Mouse (Mus musculus) CD8-positive naive resting alpha-beta T cell, adult 2 months (primary cell): ENCODE data around the gene Cdca4.
"Not testable (repeated sequence)": the region's sequence is repeated elsewhere in the genome, so short reads cannot be mapped to it uniquely, and the experiment has no call there.

ENCODE experiments used
- DNase-seq, 2 experiments: peaks; one replicate each; pipeline ENCODE4 v3.0.0; 2022; ENCODE audit warnings: low read depth in 2 of 2, low spot score in 2 of 2

Cdca4 gene

DNA sequence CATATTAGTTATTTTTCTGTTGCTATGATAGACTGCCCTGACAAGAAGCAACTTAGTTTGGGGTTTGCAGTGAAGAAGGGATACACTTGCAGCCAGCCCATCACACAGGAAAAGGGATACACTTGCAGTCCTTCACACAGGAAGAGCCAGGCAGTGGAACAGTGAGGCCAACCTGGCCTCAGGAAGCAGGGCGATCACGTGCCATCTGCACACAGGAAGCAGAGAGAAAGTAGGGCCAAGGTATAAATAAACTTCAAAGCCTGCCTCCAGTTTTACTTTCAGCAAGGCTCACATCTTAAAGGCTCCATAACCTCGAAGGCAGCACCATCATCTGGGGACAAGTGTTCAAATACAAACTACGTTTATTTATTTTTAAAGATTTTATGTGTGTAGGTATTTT lies 6.0 kb downstream of the Cdca4 start:
- DNase-seq, result peak in 1 of 2 experiments; percentile 32

DNA sequence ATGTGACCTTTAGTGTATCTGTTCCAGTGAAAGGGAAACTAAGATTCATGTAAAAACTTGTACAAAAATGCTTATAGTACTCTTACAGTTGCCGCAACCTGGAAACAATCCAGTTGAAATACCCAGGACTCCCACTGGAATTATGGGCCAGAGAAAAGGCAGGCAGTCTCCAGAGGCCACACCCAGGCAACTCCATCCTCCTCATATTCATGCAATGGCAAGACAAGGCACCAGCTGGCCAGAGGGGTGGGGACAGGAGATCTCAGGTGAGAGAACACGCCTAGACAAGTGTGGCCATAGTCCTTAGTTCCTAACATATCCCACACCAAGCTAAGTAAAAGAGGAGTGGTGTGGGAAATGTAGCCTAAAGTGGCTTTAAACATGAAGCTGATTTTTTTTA lies 6.5 kb downstream of the Cdca4 start:
- DNase-seq, result no peak

DNA sequence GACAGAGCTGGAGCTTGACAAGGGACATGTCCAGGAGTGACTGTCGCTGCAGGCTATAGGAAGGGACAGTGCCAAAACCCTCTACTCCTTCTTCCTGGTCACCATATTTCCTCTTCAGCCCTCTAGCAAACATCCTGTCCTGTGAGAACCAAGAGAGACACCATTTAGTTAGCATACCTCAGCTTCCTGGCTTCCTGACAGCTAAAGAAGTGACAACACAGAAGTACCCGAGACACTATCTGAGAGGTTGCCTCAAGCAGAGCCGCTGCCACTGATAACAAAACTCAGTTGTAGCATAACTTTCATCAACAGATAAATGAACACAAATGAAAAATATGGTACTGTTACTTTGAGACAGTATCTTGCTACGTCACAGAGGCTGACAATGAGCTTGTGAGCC lies 7.2 kb downstream of the Cdca4 start:
- no peak for DNase-seq

DNA sequence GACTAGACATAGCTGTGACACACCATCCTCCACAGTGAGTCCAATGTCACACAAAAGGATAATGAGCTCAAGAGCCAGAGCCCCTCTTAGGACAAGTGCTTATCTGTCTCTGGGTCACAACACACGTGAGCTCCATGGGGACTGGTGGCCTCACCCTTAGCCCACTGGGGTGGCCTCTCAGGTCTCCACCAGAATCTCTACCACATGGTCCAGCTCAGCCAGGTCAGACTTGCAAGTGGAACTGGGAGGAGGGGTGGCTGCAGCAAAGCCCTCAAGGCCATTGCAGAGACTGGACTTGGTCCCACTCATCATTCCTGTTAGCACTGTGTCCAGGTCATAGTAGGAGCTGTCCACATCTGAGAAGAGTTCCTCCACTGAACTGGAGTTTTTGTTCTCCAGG lies 8.0 kb downstream of the Cdca4 start:
- no peak for DNase-seq

DNA sequence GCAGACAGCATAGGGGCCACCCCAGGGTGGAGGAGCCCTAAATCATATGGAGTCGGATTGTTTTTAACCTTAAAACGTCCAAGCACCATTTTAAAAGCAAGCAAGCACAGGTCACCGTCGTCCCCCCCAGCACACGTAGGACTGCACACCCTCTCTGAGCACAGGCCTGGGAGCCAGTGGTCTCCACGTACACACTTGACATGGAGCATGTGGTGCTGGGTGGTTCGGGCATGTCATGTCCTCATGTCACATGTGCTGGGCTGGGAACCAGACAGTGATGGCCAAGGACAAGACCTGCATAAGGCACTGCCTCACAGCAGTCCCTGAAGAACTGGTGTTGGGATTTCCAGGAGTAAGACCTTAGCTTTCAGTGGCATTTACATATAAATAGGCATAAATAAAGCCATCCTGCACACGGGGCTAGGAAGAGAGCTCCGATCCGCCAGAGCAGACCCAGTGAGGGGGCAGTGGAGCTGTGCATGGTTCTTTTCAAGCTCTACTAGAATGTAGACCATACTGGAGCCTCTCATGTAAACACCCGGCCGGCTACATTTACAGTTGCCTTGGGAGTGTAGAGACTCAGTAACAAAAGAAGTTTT lies 8.7 kb downstream of the Cdca4 start:
- DNase-seq, result no peak

DNA sequence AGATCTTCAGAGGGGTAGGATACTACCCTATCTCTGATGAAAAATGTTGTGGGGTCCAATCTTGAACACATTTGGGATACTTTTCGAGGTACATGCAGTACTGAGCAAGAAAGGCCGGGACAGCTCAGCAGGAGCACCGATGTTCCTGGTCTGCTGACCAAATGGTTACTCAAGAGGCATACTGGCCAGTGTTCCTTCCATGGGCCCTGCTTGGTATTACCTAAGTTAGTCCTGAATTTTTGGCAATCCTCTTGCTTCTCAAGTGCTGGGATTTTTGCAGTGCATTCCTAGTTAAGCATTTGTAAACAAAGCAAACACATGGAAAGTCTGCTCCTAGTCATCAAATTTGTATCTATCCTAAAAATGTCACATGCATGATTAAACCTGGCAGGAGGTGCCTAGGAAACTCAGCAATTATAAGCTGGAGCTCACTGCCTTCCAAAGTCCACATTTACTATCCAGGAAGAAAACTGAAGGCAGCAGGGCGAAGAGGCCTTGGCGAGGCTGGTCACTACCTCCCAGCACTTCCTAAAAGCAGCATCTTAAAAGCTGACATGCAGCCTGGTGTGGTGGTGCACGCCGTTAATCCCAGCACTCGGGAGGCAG lies 10.1 kb downstream of the Cdca4 start:
- no peak for DNase-seq

DNA sequence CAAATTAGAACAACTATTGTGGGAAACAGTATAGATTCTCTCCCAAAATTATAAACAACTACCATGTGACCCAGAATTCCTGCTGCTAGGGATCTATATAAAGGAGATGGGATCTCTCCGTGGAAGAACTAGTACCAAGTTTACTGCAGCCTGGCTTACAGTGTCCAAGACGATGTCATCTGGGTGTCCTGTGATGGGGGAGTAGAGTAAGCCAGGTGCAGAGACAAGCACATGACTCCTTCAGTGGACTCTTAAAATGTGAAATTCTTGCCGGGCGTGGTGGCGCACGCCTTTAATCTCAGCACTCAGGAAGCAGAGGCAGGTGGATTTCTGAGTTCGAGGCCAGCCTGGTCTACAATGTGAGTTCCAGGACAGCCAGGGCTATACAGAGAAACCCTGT lies 12.4 kb downstream of the Cdca4 start:
- DNase-seq, result not testable (repeated sequence)

DNA sequence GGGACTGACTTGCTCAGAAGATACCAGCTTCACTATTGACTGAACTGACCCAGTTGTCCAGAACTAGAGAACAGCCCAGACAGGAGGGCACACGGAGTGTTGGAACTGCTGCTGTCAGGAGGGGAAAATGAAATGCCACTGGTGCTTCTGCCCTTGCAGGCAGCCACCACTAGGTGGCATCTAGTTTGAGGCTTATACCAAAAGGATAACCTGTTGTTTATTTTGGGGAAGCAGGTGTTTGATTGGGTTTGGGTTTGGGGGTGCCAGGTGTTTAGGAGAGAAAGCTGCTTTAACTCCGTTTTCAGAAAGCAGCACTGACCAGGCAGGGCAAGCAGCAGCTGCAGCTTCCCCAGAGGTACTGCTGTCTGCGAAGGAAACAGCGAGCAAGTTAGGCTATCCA lies 12.9 kb downstream of the Cdca4 start:
- DNase-seq, result peak; percentile 49 to 71

DNA sequence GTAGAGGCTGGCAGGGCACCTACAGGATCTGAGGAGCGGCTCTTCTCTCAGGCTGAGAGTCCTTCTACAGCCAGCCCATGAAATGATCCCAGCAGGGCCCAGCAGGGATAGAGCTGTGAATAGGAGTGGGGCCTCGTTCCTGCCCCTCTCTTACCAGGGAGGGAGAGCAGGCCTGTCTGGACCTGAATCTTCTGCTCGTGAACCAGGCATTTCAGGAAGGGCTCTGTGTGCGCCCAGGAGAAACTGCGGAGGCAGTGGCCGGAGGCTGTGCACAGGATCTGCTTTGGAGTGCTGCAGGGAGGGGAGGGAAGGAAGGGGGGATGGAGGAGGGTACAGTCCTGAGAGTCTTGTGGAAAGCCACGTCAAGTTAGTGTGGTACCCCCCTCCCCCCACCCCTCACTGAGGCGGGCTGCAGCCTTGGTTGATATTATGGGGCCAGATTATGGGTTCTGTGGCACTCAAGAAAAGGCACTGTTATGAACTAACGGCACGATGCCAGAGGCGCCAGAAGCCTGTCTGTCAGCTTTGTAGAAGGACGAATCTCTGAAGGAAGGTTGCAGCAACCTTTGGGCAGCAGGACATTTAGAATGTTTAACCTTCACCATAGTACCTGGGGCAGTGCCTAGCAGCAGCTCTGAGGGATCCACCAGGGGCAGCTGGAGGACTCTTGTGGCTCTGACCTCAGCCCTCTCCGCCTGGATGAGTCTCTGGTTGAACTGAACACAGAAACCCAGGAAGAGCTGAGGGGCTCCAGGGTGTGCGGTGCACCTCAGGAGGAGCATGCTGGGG lies 14.3 kb downstream of the Cdca4 start:
- no peak for DNase-seq

DNA sequence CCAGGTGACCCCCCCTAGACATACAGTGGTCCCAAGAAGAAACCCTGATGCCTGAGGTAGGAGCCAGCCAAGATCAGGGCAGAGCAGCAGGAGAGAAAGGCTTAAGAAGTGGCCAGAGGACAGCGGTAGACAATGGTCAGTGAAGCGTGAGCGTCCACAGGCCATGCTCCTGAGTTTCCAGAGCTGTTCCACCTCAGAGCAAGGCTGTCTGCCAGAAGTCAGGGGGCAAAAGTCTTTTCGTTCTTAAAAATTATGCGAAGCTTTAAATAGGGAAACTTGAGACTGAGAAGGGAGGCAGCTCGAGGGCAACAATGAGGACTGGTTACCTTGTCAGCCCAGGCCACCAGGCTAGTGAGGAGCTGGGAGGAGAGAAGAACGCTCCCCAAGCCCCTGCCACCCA lies 15.9 kb downstream of the Cdca4 start:
- DNase-seq, result no peak

DNA sequence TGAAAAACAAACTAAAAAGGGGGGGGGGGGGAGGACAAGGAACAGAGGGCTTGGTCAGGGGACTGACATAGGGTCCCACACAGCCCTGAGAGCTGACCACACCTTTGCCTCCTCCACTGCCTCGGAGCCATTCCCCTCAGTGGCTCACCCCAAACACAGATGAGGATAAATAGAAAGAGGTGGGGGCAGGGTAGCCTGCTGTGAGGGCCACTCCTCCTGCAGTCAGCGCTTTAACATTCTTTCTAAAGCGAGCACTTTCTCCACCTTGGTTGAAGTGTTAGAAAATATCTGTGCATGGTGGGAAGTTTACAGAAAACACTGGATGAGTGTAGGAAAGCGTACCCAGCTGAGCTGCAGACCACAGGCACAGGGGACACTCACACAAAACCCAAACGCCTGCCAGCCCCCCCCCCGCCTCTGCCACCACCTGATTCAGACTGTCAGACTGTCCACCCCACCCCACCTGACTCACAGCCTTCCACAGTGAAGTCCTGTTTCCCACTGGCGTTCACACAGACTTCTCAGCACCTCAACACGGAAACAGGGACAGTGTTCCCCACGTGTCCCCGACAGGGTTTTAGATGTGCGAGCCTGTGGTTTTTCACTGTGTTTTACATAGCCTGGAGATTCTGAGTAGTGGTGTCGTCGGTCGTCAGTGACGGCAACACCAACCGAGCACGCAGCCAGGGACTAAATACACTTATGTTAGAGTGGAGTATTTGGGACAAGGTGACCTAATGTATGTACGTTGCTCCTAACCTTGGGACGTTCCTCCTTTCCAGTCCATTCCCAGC lies 18.9 kb downstream of the Cdca4 start:
- DNase-seq, result no peak

DNA sequence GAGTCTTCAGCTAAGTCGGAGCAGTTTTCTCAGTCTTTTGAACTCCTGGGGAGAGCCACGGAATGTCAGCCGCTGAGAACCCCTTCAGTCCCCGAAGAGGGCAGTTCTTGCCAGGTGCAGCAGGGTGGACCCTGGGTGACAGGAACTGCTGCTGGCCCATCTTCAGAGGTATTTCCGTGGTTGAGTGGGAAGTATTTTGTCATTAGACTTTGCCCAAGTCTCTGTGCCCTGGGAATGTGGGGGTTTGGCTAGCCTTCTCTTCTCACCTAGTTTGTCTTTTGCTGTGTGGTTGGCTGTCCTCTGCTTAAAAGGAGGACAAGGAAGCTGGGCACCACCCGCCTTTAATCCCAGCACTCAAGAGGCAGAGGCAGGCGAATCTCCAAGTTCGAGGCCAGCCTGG lies 19.6 kb downstream of the Cdca4 start:
- DNase-seq, result no peak

DNA sequence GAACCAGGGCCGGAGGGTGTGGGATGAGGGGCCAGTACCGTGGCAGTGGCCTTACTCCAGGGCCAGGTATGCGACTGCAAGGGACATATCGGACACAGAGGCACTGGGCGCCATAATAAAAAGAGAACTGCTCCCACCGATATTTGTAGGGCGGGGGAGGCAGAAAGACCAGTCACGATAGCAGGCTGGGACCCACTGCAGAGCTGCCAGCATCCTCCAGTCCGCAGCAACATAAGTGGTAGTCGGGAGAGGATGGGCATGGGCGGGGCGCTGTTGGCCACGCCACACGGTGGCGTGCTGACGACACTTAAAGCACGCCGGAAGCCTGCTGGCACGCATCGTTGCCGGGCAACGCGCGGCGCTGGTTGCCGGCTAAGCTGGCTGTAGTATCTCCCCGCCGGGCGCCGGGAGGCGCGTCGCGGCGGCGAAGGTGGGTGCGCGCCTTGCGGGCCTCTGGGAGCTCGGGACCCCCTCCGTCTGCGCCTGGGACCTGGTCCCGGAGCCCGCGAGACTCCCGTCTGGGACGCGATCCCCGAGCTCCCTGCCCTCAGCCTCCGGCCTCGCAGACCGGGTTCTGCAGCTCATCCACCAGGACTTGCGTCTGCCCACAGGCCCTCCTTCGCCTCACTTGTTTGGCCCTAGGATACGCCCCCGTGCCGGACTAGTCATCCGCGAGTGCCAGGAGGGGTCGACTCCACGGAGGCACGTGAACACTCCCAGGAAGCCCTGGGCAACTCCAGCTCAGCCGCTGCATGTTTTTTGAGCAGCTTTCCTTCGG lies 20.4 kb downstream of the Cdca4 start, which contains the start of gene Clba1:
Gene Clba1, plus strand, starts transcription at position 351 of the 778 bp plus-strand sequence.
- DNase-seq, result peak; percentile 78 to 84

DNA sequence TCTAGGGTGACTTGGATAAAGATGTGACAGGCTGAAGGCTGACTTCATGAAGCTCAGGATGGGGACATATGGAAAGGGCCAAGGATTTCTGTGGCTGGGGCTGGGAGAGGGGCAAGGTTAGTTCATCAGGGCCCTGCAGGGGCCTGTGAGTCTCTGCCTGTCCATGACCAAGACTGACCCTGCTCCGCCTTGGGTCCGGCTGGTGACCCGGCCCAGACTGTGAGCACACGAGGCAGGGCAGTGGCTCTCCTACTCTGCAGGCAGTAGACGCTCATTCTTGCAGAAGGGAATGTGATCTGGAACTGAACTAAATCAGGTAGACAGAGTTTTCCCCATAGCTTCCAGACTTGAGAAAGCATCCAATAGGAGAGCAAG lies 21.0 kb downstream of the Cdca4 start:
- DNase-seq, result no peak

DNA sequence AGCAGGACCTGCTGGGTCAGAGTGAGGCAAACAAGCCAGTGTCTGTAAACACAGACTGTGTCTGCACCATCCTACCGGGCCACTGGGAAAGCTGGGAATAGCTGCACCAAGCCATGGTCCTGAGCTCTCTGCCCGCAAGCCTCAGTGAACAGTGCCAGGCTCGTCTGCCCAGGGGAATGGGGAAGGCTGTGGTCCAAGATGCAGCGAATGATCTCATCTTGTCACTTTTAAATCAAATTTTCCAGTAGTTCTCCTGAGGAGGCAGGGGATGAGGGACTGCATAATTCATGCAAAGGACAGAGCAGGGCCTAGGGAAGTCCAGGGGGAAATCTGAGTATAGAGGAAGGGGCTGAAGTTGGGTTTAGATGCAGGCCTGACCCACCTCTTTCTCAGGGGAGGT lies 21.4 kb downstream of the Cdca4 start:
- DNase-seq, result no peak

DNA sequence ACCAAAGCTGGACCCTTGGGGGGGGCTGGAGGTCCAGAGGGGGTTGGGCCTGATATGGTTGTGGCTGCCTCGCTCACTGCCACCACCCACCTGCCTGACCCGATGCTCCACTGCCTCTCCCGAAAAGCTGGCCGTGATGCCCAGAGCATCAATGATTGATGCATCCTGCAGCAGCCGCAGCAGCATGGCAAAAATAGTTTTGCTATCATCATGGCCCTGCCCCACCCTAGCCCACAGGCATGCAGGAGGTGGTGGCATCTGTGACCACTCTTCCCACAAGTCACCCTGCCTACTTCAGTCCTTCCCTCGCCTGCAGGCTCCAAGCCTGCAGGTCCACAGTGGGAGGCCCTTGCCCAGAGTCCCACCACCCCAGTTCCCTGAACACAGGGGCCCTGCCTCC lies 23.2 kb downstream of the Cdca4 start:
- no peak for DNase-seq

DNA sequence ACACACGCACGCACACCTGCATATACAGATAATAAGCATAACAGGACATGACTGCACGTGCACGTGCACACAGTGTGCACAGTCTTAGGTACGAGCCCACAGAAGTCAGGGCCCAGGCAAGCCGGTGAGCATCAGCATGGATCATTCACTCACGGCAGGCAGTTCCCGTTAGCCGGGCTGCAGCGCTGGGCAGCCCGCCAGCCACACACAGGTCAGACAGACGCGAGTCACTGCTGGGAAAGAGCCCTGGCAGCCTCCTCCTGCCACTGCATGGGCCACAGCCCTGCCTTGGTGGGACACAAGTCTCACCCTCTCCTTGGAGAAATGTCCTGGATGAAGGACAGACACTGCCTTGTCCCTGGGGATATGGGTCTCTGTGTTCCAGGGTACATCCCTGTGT lies 25.2 kb downstream of the Cdca4 start:
- no peak for DNase-seq

DNA sequence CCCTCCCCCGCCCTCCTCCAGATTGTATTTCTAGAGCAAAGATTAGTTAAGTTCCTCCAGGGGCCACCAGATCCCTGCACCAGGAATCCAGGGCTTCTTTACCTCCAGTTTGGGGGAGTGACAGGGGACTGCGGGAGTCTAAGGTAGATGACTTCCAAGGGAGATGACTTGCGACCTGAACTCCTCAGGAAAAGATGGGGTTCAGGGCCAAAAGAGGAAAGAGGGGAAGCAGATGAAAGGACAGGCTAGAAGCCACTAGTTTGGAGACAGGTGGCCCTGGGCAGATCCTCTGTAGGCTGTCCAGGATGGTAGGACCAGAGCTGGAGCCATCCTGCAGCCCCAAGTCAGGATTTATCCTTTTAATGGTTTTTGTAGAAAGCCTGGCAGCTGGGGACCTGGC lies 26.3 kb downstream of the Cdca4 start:
- no peak for DNase-seq

DNA sequence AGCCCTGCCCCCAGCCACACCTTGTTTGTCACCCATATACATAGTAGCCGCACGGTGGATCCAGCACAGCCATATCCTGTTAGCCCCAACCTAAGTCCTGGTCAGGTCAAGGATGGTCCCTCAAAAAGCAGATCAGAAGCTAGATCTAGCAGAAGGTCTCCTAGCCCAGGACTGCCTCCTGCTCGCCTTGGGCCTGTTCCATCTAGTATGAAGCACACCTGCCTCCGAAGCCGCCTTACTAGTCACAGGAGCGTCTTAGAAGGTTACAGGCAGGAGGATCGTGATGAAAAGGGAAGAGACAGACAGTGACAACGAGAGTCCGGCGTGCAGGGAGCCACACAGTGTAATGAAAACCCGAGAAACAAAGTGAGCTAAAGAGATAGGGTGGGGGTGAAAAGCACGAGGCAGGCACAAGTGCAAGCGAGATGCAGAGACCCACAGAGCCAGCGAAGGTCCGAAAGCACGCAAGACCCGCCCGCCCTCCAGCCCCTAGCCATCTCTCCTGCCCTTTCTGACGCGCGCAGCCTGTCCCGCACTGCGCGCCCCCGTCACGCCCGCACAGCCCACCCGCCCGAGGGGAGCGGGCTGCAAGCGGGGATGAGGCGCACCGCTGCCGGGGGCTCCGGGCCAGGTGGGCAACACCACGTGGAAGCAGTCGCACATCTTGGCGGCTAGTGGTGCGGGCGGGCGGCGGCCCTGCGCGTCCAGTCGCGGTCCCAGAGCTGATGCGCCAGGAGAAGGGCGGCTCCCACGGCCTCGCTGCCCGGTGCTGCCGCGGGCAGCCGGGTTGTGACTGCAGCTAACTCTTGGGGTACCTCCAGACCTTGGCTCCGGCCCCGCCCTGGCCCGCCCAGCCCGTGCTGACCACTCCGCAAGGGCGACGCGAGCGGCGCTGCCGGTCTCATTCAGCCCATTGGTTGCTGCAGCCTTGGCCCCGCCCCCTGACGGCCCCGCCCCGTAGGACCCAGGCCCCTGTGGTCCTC lies 27.1 kb downstream of the Cdca4 start, which contains the start of gene Ahnak2:
Gene Ahnak2, minus strand, starts transcription at position 794 of the 983 bp plus-strand sequence.
- no peak for DNase-seq

DNA sequence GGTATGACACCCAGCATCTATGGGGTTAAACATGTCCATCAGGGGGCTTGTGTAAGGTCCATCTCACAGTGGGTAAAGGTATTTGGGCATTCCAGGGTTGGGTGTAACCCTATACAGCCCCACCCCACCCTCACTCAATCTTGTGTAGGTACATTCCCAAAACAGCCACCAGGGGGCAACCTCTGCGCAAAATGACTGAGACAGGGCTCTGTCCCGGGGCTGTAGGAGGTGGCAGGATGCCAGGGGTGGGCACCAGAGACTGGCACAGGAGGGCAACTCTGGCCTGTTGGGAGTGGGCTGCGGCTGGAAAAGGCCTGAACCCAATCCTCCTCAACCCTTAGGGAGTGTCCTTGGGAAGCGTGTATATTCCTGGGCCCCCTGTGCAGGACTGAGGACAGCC lies 28.7 kb downstream of the Cdca4 start:
- peak; percentile 81 to 89 for DNase-seq
